Mouse (Mus musculus): Measurements from ENCODE around the gene Otub2. TPM values are rescaled to one million over a fixed set of nuclear protein-coding genes. Genes with fewer than 3 reads are reported as not detected.

The Otub2 gene
- 12.1 and 15.2 TPM in 2 replicates for polyA plus RNA-seq (2014; fragmentation: Nextera tagmentation; extraction: Ambion mirVana)

GRCm38 (mm10) chr12:103388505-103389347 lies at the start of gene Otub2:
Gene Otub2 (plus strand): TSS chr12:103388682.
- peak within 1 kb of the TSS; percentile 86 for H3K9ac ChIP-seq (ENCODE audit: low read depth, low read length)
- no peaks in the 10 kb centered on the region for H3K9me3 ChIP-seq (ENCODE audit: control insufficient read depth, low read length)
- H3K4me2 ChIP-seq (replicated peaks; ENCODE audit: low read depth, low read length): peak within 1 kb of the TSS; percentile 77
- DNase-seq (ENCODE audit: low spot score) (peak; percentile 97), ATAC-seq (ENCODE audit: low FRiP score) (peak; percentile 99)
- under 1% methylated on average over 47 of the region's 58 CpGs for WGBS
- peak within 1 kb of the TSS; percentile 68; the same call in 1 of the 2 replicates for H3K27ac ChIP-seq (ENCODE audit: low read depth, low read length)
- peak within 1 kb of the TSS; percentile 70 for H3K4me3 ChIP-seq (ENCODE audit: low read depth, low read length)
- H3K36me3 ChIP-seq (ENCODE audit: control insufficient read depth, insufficient read depth, low read length): no peaks in the 10 kb centered on the region
- H3K4me1 ChIP-seq (replicated peaks; ENCODE audit: control insufficient read depth, insufficient read depth, low read length): no peaks in the 10 kb centered on the region
- H3K27me3 ChIP-seq (ENCODE audit: control insufficient read depth, insufficient read depth, low read length): no peaks in the 10 kb centered on the region

- WGBS: 91% methylated on average over 5 of the region's 5 CpGs
- no peak for ATAC-seq (ENCODE audit: low FRiP score)
- H3K4me1 ChIP-seq (replicated peaks; ENCODE audit: control insufficient read depth, insufficient read depth, low read length): no peaks in the 10 kb centered on the region
- H3K4me2 ChIP-seq (replicated peaks; ENCODE audit: low read depth, low read length): no peak overlapping the region
- no peaks in the 10 kb centered on the region for H3K36me3 ChIP-seq (ENCODE audit: control insufficient read depth, insufficient read depth, low read length)
- DNase-seq (ENCODE audit: low spot score): no peak
- no peak overlapping the region for H3K9ac ChIP-seq (ENCODE audit: low read depth, low read length)
- no peaks in the 10 kb centered on the region for H3K9me3 ChIP-seq (ENCODE audit: control insufficient read depth, low read length)
- no peak overlapping the region for H3K4me3 ChIP-seq (ENCODE audit: low read depth, low read length)
- no peak overlapping the region for H3K27ac ChIP-seq (ENCODE audit: low read depth, low read length)
- no peaks in the 10 kb centered on the region for H3K27me3 ChIP-seq (ENCODE audit: control insufficient read depth, insufficient read depth, low read length)
Observed at GRCm38 (mm10) chr12:103341212-103341611, 47.3 kb upstream of the Otub2 start.

GRCm38 (mm10) chr12:103343456-103343855 lies 45.0 kb upstream of the Otub2 start:
- Histone ChIP-seq H3K36me3 (ENCODE audit: control insufficient read depth, insufficient read depth, low read length) (no peaks in the 10 kb centered on the region), H3K27me3 (ENCODE audit: control insufficient read depth, insufficient read depth, low read length) (no peaks in the 10 kb centered on the region), H3K4me2 (replicated peaks; ENCODE audit: low read depth, low read length) (no peak overlapping the region), H3K9me3 (ENCODE audit: control insufficient read depth, low read length) (no peaks in the 10 kb centered on the region), H3K27ac (ENCODE audit: low read depth, low read length) (no peak overlapping the region), H3K4me3 (ENCODE audit: low read depth, low read length) (no peak overlapping the region), H3K9ac (ENCODE audit: low read depth, low read length) (no peak overlapping the region), H3K4me1 (replicated peaks; ENCODE audit: control insufficient read depth, insufficient read depth, low read length) (no peaks in the 10 kb centered on the region)
- ATAC-seq (ENCODE audit: low FRiP score): no peak
- DNase-seq (ENCODE audit: low spot score): no peak
- WGBS: 74% methylated on average over 8 of the region's 8 CpGs

GRCm38 (mm10) chr12:103344934-103345333 lies 43.5 kb upstream of the Otub2 start:
- no peaks in the 10 kb centered on the region for H3K27me3 ChIP-seq (ENCODE audit: control insufficient read depth, insufficient read depth, low read length)
- ATAC-seq (ENCODE audit: low FRiP score): no peak
- WGBS: 91% methylated on average over 7 of the region's 7 CpGs

GRCm38 (mm10) chr12:103346945-103347344 lies 41.5 kb upstream of the Otub2 start:
- no peaks in the 10 kb centered on the region for H3K27me3 ChIP-seq (ENCODE audit: control insufficient read depth, insufficient read depth, low read length)
- no peak overlapping the region for H3K27ac ChIP-seq (ENCODE audit: low read depth, low read length)
- H3K36me3 ChIP-seq (ENCODE audit: control insufficient read depth, insufficient read depth, low read length): no peaks in the 10 kb centered on the region
- DNase-seq (ENCODE audit: low spot score) (no peak), ATAC-seq (ENCODE audit: low FRiP score) (no peak)
- no peak overlapping the region for H3K4me3 ChIP-seq (ENCODE audit: low read depth, low read length)
- H3K9me3 ChIP-seq (ENCODE audit: control insufficient read depth, low read length): no peaks in the 10 kb centered on the region
- 79% methylated on average over 8 of the region's 8 CpGs for WGBS
- no peak overlapping the region for H3K9ac ChIP-seq (ENCODE audit: low read depth, low read length)
- H3K4me2 ChIP-seq (replicated peaks; ENCODE audit: low read depth, low read length): no peak overlapping the region
- H3K4me1 ChIP-seq (replicated peaks; ENCODE audit: control insufficient read depth, insufficient read depth, low read length): no peaks in the 10 kb centered on the region

More at GRCm38 (mm10) chr12:103344934-103345333, 43.5 kb upstream of the Otub2 start:
- no peak for DNase-seq (ENCODE audit: low spot score)
- Histone ChIP-seq H3K36me3 (ENCODE audit: control insufficient read depth, insufficient read depth, low read length) (no peaks in the 10 kb centered on the region), H3K4me3 (ENCODE audit: low read depth, low read length) (no peak overlapping the region), H3K4me1 (replicated peaks; ENCODE audit: control insufficient read depth, insufficient read depth, low read length) (no peaks in the 10 kb centered on the region), H3K9me3 (ENCODE audit: control insufficient read depth, low read length) (no peaks in the 10 kb centered on the region), H3K27ac (ENCODE audit: low read depth, low read length) (no peak overlapping the region), H3K4me2 (replicated peaks; ENCODE audit: low read depth, low read length) (no peak overlapping the region), H3K9ac (ENCODE audit: low read depth, low read length) (no peak overlapping the region)

- no peaks in the 10 kb centered on the region for H3K9me3 ChIP-seq (ENCODE audit: control insufficient read depth, low read length)
- H3K27ac ChIP-seq (ENCODE audit: low read depth, low read length): no peak overlapping the region
- DNase-seq (ENCODE audit: low spot score): no peak
- 51% methylated on average over 5 of the region's 5 CpGs for WGBS
- H3K9ac ChIP-seq (ENCODE audit: low read depth, low read length): no peak overlapping the region
- H3K4me3 ChIP-seq (ENCODE audit: low read depth, low read length): no peak overlapping the region
- no peaks in the 10 kb centered on the region for H3K4me1 ChIP-seq (replicated peaks; ENCODE audit: control insufficient read depth, insufficient read depth, low read length)
- no peak overlapping the region for H3K4me2 ChIP-seq (replicated peaks; ENCODE audit: low read depth, low read length)
- H3K36me3 ChIP-seq (ENCODE audit: control insufficient read depth, insufficient read depth, low read length): no peaks in the 10 kb centered on the region
- H3K27me3 ChIP-seq (ENCODE audit: control insufficient read depth, insufficient read depth, low read length): no peaks in the 10 kb centered on the region
- no peak for ATAC-seq (ENCODE audit: low FRiP score)
Observed at GRCm38 (mm10) chr12:103347406-103347805, 41.1 kb upstream of the Otub2 start.

- Histone ChIP-seq H3K4me2 (replicated peaks; ENCODE audit: low read depth, low read length) (no peak overlapping the region), H3K9me3 (ENCODE audit: control insufficient read depth, low read length) (no peaks in the 10 kb centered on the region), H3K36me3 (ENCODE audit: control insufficient read depth, insufficient read depth, low read length) (no peaks in the 10 kb centered on the region), H3K27me3 (ENCODE audit: control insufficient read depth, insufficient read depth, low read length) (no peaks in the 10 kb centered on the region), H3K4me3 (ENCODE audit: low read depth, low read length) (no peak overlapping the region), H3K27ac (ENCODE audit: low read depth, low read length) (no peak overlapping the region), H3K9ac (ENCODE audit: low read depth, low read length) (no peak overlapping the region), H3K4me1 (replicated peaks; ENCODE audit: control insufficient read depth, insufficient read depth, low read length) (no peaks in the 10 kb centered on the region)
- peak; percentile 88 for DNase-seq (ENCODE audit: low spot score)
- peak; percentile 58; the same call in 1 of the 2 replicates for ATAC-seq (ENCODE audit: low FRiP score)
- 4% methylated on average over 3 of the region's 3 CpGs for WGBS
Observed at GRCm38 (mm10) chr12:103348506-103348905, 40.0 kb upstream of the Otub2 start.

GRCm38 (mm10) chr12:103352735-103353134 lies 35.7 kb upstream of the Otub2 start:
- no peaks in the 10 kb centered on the region for H3K36me3 ChIP-seq (ENCODE audit: control insufficient read depth, insufficient read depth, low read length)
- no peaks in the 10 kb centered on the region for H3K9me3 ChIP-seq (ENCODE audit: control insufficient read depth, low read length)
- ATAC-seq (ENCODE audit: low FRiP score): no peak
- no peak overlapping the region for H3K4me2 ChIP-seq (replicated peaks; ENCODE audit: low read depth, low read length)
- H3K27ac ChIP-seq (ENCODE audit: low read depth, low read length): no peak overlapping the region
- no peak for DNase-seq (ENCODE audit: low spot score)
- H3K4me3 ChIP-seq (ENCODE audit: low read depth, low read length): no peak overlapping the region
- no peaks in the 10 kb centered on the region for H3K4me1 ChIP-seq (replicated peaks; ENCODE audit: control insufficient read depth, insufficient read depth, low read length)
- no peaks in the 10 kb centered on the region for H3K27me3 ChIP-seq (ENCODE audit: control insufficient read depth, insufficient read depth, low read length)
- 90% methylated on average over 6 of the region's 6 CpGs for WGBS
- H3K9ac ChIP-seq (ENCODE audit: low read depth, low read length): no peak overlapping the region

- no peaks in the 10 kb centered on the region for H3K4me1 ChIP-seq (replicated peaks; ENCODE audit: control insufficient read depth, insufficient read depth, low read length)
- H3K4me3 ChIP-seq (ENCODE audit: low read depth, low read length): no peak overlapping the region
- no peaks in the 10 kb centered on the region for H3K9me3 ChIP-seq (ENCODE audit: control insufficient read depth, low read length)
- no peak overlapping the region for H3K9ac ChIP-seq (ENCODE audit: low read depth, low read length)
- H3K27me3 ChIP-seq (ENCODE audit: control insufficient read depth, insufficient read depth, low read length): no peaks in the 10 kb centered on the region
- DNase-seq (ENCODE audit: low spot score) (peak; percentile 61), ATAC-seq (ENCODE audit: low FRiP score) (peak; percentile 68)
- 14% methylated on average over 5 of the region's 5 CpGs for WGBS
- no peak overlapping the region for H3K4me2 ChIP-seq (replicated peaks; ENCODE audit: low read depth, low read length)
- H3K36me3 ChIP-seq (ENCODE audit: control insufficient read depth, insufficient read depth, low read length): no peaks in the 10 kb centered on the region
- no peak overlapping the region for H3K27ac ChIP-seq (ENCODE audit: low read depth, low read length)
Observed at GRCm38 (mm10) chr12:103353538-103353937, 34.9 kb upstream of the Otub2 start.

Data from hindbrain, embryonic 11.5 days (tissue).